Mouse (Mus musculus): ENCODE results near the gene Abraxas1. TPM values are rescaled to one million over a fixed set of nuclear protein-coding genes. Genes with fewer than 3 reads are reported as not detected.

Abraxas1 gene
- polyA plus RNA-seq (2012; rRNA removed): 9.1 and 9.5 TPM in 2 replicates

DNA sequence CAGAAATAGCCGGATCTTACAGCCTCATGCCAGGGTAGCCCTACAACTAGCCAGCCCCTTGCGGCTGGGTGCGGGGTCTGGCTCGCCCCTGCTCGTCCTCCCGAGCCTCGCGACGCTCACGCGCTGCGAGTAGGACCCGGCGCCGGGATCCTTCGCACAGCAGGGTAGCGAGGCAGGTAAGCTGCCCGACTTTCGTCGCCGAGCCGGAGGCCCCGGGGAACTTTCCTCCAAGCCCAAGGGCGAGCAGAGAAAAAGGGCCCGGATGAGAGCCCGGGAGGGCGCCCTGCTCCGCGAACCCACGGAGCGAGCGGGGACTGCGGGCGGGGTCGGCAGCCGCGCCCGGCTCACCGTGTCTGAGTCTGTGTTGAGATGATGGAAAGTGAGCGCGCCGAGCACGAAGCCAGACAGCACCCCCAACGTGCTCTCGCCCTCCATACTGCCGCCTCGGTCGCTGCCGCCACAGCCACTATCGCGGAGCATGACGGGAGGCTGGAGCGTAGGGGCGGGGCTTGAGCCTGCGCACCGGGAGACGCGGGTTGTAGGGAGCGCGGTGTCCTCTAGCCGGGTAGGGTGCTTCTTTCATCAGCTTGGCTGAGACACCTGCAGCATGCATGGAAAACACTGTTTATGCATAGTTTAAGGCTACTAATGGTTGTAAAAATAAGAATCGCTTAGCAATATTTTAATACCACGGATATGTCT lies at the start of gene Abraxas1:
Gene Abraxas1 (minus strand): TSS at position 483 of the 702 bp plus-strand sequence.

GRCm38 (mm10) chr5:100845485-100845847 lies 24.7 kb upstream of the Abraxas1 start, which contains the start of gene Gpat3:
Gene Gpat3 (plus strand): TSS chr5:100845713.

GRCm38 (mm10) chr5:100798165-100798860 lies 22.5 kb downstream of the Abraxas1 start, which contains the start of the genes Helq and Mrps18c:
Gene Helq (minus strand): TSS chr5:100798598.
Gene Mrps18c (plus strand): TSS chr5:100798627.

Other genes starting within 250 kb of the Abraxas1 start
- 1.9 and 4.8 TPM in 2 replicates for gene Plac8, start 248.7 kb downstream of the Abraxas1 start, polyA plus RNA-seq (2012; rRNA removed)
- gene Coq2, start 145.8 kb downstream of the Abraxas1 start, polyA plus RNA-seq (2012; rRNA removed): 83.5 and 88.4 TPM in 2 replicates
- gene Hpse, start 101.2 kb downstream of the Abraxas1 start, polyA plus RNA-seq (2012; rRNA removed): 0.38 and 0.47 TPM in 2 replicates
- 37.7 and 40.6 TPM in 2 replicates for gene Helq, start 22.4 kb downstream of the Abraxas1 start, polyA plus RNA-seq (2012; rRNA removed)
- 71.2 and 72.9 TPM in 2 replicates for gene Mrps18c, start 22.3 kb downstream of the Abraxas1 start, polyA plus RNA-seq (2012; rRNA removed)
- gene Gpat3, start 24.7 kb upstream of the Abraxas1 start, polyA plus RNA-seq (2012; rRNA removed): 0.82 and 0.83 TPM in 2 replicates